Mouse (Mus musculus) left cerebral cortex, adult 18-20 months (tissue): ENCODE results near the gene Eps15l1. TPM values are rescaled to one million over a fixed set of nuclear protein-coding genes. Genes with fewer than 3 reads are reported as not detected.

ENCODE experiments used
- DNase-seq, 2 experiments: peaks; one replicate each; pipeline ENCODE4 v3.0.0; 2021 to 2022; ENCODE audit warnings: low spot score in 2 of 2, mixed read lengths in 1 of 2
- microRNA-seq, 2 experiments: library from miRNA; unstranded; fragments of <30 nt; microRNA quantifications; one replicate each; pipeline ENCODE4 v1.2.0; 2021
- total RNA-seq, 2 experiments: library from RNA; stranded (reverse); gene quantifications; 2 replicates each; pipeline ENCODE4 v1.2.3; 2021

The Eps15l1 gene
- total RNA-seq, 2 experiments from 2014 or later: 62.2 to 63.4 TPM

DNA sequence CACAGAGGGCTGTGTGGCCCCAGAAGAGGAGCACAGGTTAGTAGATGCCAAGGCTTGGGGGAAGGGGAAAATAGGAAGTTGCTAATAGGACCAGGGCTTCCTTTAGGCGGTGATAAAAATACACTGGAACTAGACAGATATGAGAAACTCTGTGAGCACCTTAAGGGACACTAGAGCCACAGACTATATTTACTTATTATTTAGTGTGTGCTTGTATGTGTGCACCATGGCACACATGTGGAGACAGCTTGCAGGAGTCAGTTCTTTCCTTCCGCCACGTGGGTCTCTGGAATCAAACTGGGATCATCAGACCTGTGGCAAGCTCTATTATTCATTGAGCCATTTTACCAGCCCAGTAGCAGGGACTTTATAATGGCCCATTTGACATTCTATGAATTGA, 126.1 kb downstream of the Eps15l1 start:
- DNase-seq: no peak

DNA sequence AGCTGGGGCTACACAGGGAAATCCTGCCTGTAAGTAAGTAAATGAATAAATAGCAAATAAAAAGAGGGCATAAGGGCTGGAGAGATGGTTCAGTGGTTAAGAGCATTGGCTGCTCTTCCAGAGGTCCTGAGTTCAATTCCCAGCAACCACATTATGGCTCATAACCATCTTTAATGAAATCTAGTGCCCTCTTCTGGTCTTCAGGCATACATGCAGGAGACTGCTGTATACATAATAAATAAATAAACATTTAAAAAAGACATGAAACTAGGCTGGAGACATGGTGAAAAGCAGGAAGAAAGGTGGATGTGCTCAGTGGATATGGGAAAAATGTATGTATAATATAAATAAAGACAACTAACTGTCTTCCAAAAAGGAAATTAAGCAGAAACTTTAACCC, 128.0 kb downstream of the Eps15l1 start:
- DNase-seq: no peak

DNA sequence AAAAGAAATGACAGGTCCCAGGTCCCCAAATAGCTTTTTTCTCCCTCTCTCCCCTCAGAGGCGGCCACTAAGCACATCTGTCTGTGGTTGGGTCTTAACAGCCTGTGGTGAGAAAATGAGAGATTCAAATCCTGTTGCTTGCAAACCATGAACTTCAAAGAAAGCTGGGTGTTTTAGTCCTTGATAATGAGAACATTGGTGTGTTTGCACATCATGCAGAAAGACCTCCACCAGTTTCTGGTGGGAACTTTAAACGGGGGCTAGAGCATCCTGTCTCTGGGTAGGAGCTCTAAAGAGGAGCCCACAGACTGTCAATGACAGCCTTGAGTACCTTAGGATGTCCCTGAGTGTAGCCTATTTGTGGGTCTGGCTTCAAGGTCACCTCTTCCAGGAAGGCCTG, 130.2 kb downstream of the Eps15l1 start:
- DNase-seq: no peak

Small RNAs within 50 kb of the gene (microRNA-seq; reads per million reads assigned to microRNA genes)
- 1.7 to 2.5 reads per million in 2 experiments for gene Mir7068

Other genes starting within 250 kb of the Eps15l1 start
- gene Hsh2d, start 231.8 kb downstream of the Eps15l1 start, total RNA-seq: not detected
- not detected for gene Cib3, start 208.6 kb downstream of the Eps15l1 start, total RNA-seq
- not detected for gene Gm11034, start 207.8 kb downstream of the Eps15l1 start, total RNA-seq
- 10 to 100 TPM; 57.9 to 58.0 TPM for gene Fam32a, start 201.7 kb downstream of the Eps15l1 start, total RNA-seq
- gene Ap1m1, start 181.4 kb downstream of the Eps15l1 start, total RNA-seq: 10 to 100 TPM; 80.1 to 80.6 TPM
- 1 to 10 TPM; 2.8 to 4.2 TPM for gene Gm10282, start 116.2 kb downstream of the Eps15l1 start, total RNA-seq
- 10 to 100 TPM; 15.2 to 23.6 TPM for gene Klf2, start 102.4 kb downstream of the Eps15l1 start, total RNA-seq
- 1 to 10 TPM; 1.0 to 1.1 TPM for gene Calr3, start 22.4 kb upstream of the Eps15l1 start, total RNA-seq
- gene 1700030K09Rik, start 22.4 kb upstream of the Eps15l1 start, total RNA-seq: 1 to 10 TPM; 9.2 to 9.5 TPM
- gene Cherp, start 53.8 kb upstream of the Eps15l1 start, total RNA-seq: 10 to 100 TPM; 70.4 to 72.7 TPM
- 10 to 100 TPM; 54.9 to 55.8 TPM for gene Slc35e1, start 71.2 kb upstream of the Eps15l1 start, total RNA-seq
- gene Med26, start 126.8 kb upstream of the Eps15l1 start, total RNA-seq: 10 to 100 TPM; 10.2 to 11.2 TPM
- 100 to 1,000 TPM; 128 to 130 TPM for gene Smim7, start 149.6 kb upstream of the Eps15l1 start, total RNA-seq
- gene Tmem38a, start 150.6 kb upstream of the Eps15l1 start, total RNA-seq: 100 to 1,000 TPM in 1 of 2 experiments, 10 to 100 TPM in 1; 96.5 to 101 TPM
- gene Nwd1, start 225.3 kb upstream of the Eps15l1 start, total RNA-seq: 10 to 100 TPM; 37.6 to 40.9 TPM